Mouse (Mus musculus): ENCODE data around the gene Tial1. TPM values are rescaled to one million over a fixed set of nuclear protein-coding genes. Genes with fewer than 3 reads are reported as not detected.

The Tial1 gene
- polyA plus RNA-seq (2016; fragmentation: Nextera tagmentation; extraction: Ambion mirVana): 28.0 and 29.3 TPM in 2 replicates

DNA sequence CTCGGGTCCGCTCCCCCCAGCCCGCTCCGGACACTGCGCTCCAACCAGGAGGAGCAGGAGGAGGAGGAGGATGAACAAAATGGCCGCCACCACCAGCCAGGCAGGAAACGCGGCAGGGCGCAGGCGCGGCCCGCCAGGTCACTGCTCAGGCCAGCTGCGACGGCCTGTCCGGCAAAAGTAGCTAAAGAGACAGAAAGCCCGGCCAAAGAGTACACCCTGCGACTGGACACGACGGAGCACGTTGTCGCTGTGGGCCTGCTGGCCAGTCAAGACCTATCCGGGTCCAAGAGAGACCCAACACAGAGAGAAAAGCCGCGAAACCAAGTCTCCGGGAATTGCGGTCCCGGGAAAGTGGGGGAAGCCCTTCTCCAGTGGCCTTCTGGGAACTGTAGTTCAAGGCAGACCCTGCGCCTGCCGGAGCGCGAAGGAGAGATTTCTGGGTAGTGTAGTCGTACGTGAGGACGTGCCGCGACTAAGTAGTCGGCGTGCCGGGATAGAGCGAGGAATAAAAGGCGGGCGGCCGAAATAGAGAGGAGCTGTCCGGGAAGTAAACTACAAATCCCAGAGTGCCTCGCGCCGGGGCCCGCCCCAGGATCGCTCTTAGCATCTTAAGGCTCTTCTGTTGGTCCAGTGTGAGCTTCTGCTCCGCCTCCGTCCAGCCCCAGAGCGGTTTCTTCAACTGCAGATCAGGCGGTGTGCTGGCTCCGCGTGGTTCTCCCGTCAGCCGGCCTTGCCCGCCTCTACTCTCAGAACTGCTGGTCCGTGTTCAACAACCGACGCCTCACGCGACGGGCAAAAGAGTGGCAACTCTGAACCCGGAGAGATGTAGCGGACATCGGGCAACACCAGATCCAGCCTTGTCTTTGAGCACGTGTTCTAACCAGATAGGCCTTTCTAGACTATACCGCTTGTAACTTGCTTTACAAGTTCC, at the start of gene Tial1:
TSS of gene Tial1 (minus strand) at position 433 of the 931 bp plus-strand sequence.
- H3K4me1 ChIP-seq: peaks cover 28% of the 10 kb centered on the region
- no peaks in the 10 kb centered on the region for H3K27me3 ChIP-seq (ENCODE audit: low read depth, poor library complexity, severe bottlenecking)
- H3K4me3 ChIP-seq: peak within 1 kb of the TSS; percentile 88
- H3K36me3 ChIP-seq: no peaks in the 10 kb centered on the region
- peak within 1 kb of the TSS; percentile 99 for H3K27ac ChIP-seq (replicated peaks)
- no peaks in the 10 kb centered on the region for H3K9me3 ChIP-seq (replicated peaks)
- under 1% methylated on average over 69 of the region's 69 CpGs for WGBS
- DNase-seq (ENCODE audit: low spot score): peak; percentile 98

DNA sequence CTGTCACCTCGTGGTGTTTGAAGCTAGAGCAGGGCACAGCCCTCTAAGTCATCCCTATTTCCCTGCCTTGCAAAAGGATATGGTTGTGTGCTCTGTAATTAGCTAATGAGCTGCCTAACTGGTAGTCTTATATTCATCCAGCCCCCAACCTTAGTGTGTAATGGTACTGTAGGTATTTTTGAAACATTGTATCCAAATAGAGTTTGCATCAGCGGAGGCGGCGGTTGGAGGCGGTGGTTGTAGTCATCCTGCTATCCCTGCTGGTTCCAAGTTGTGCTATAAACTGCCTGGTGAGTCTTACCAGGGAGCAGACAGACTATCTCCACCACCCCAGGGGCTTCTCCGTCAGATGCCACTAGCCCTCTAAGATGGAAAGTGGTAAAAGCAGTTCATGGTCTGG, 42.6 kb upstream of the Tial1 start:
- 91% methylated on average over 6 of the region's 6 CpGs for WGBS

DNA sequence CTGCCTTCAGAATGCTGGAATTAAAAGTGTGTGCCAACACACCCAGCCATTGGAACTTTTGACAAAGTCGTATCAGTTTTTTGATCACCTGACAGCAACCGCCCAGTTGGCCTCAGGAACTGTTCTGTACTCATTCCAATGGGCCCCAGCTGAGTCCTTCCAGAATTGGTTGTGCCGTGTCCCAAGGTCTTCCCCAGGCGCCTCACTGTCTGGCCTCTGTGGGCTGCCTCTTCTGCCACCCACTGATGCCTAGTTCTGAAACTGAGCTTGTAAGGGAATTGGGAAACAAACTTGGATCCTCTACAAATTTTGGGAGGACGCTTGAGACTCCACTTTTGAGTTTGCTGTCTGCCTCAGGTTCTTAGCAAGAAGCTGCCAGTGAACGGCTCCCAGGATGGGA, 38.3 kb upstream of the Tial1 start:
- H3K9me3 ChIP-seq (replicated peaks): no peaks in the 10 kb centered on the region
- no peaks in the 10 kb centered on the region for H3K4me1 ChIP-seq
- H3K36me3 ChIP-seq: no peaks in the 10 kb centered on the region
- H3K27me3 ChIP-seq (ENCODE audit: low read depth, poor library complexity, severe bottlenecking): no peaks in the 10 kb centered on the region
- WGBS: 86% methylated on average over 6 of the region's 6 CpGs
- DNase-seq (ENCODE audit: low spot score): no peak
- no peak overlapping the region for H3K4me3 ChIP-seq
- H3K27ac ChIP-seq (replicated peaks): no peak overlapping the region

More for the DNA sequence above, 42.6 kb upstream of the Tial1 start:
- Histone ChIP-seq H3K4me3 (no peak overlapping the region), H3K9me3 (replicated peaks) (no peaks in the 10 kb centered on the region), H3K27ac (replicated peaks) (no peak overlapping the region), H3K27me3 (ENCODE audit: low read depth, poor library complexity, severe bottlenecking) (no peaks in the 10 kb centered on the region), H3K36me3 (no peaks in the 10 kb centered on the region), H3K4me1 (peaks cover 2% of the 10 kb centered on the region; the same call in 1 of the 2 replicates)
- no peak for DNase-seq (ENCODE audit: low spot score)

DNA sequence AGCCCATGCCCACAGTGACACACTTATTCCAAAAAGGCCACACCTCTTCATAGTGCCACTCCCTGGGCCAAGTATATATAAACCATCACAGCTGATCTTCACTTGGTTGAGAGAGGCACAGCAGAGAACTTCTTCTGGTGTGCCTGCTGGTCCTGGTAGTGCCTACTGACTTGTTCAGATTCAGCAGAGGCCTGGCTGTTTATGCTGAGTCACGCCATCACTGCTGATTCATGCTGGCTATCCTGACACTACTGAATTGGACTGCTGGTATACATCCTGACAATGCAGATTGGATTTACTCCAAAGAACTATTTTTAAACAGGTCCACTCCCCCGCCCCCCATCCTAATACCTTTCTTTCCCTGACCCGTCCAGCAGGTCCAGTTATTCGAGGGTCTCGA, 33.0 kb upstream of the Tial1 start:
- 86% methylated on average over 5 of the region's 5 CpGs for WGBS
- H3K9me3 ChIP-seq (replicated peaks): no peaks in the 10 kb centered on the region

DNA sequence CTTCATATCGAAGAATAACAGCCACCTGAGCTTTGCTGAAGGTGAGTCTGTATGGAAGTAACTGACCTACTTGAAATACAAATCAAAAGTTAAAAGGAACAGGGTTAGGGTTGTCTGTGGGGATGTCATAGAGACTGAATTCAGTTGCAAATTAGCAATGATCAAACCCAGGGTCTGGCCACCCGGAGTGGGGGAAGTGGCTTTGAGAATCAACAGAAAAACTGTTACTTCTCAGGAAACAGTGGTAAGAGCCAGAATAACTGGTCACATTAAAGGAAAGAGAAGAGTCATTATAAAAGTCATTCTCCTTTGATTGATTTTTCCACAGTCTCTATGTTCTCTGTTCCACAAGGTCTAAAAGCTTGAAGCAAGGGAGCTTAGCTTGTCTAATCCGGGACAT, 27.5 kb upstream of the Tial1 start:
- Histone ChIP-seq H3K4me3 (no peak overlapping the region), H3K9me3 (replicated peaks) (peaks cover 36% of the 10 kb centered on the region), H3K4me1 (no peaks in the 10 kb centered on the region), H3K27me3 (ENCODE audit: low read depth, poor library complexity, severe bottlenecking) (no peaks in the 10 kb centered on the region), H3K36me3 (no peaks in the 10 kb centered on the region), H3K27ac (replicated peaks) (no peak overlapping the region)
- no peak for DNase-seq (ENCODE audit: low spot score)
- WGBS: 95% methylated on average over 3 of the region's 3 CpGs

More for the DNA sequence above, 33.0 kb upstream of the Tial1 start:
- Histone ChIP-seq H3K27me3 (ENCODE audit: low read depth, poor library complexity, severe bottlenecking) (no peaks in the 10 kb centered on the region), H3K4me1 (no peaks in the 10 kb centered on the region), H3K27ac (replicated peaks) (no peak overlapping the region), H3K36me3 (no peaks in the 10 kb centered on the region), H3K4me3 (no peak overlapping the region)
- DNase-seq (ENCODE audit: low spot score): no peak

DNA sequence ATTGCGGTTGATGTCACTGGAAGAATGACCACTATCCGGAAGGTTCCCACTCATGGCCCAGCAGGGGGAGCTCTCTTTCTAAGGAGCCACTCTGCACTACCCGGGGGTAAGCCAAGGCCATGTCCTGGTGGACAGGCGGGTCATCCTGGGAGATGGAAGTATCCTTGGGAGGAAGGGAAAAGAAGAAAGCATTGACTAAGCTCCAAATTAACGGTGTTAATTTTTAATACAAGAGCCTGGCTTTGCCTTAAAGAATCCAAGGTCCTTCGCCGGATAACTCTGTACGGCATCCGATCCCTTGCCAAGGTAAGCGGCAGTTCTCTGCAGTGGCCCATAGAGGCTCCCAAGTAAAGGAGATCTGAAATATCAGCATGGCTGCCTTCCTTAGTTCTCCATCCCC, 12.8 kb upstream of the Tial1 start:
- peak; percentile 72 for DNase-seq (ENCODE audit: low spot score)
- no peaks in the 10 kb centered on the region for H3K4me1 ChIP-seq
- H3K9me3 ChIP-seq (replicated peaks): no peaks in the 10 kb centered on the region; the same call in 1 of the 2 replicates
- no peaks in the 10 kb centered on the region for H3K36me3 ChIP-seq
- WGBS: 34% methylated on average over 10 of the region's 10 CpGs
- H3K27ac ChIP-seq (replicated peaks): no peak overlapping the region
- peak overlapping the region; percentile 30; the same call in 1 of the 2 replicates for H3K4me3 ChIP-seq
- H3K27me3 ChIP-seq (ENCODE audit: low read depth, poor library complexity, severe bottlenecking): no peaks in the 10 kb centered on the region

DNA sequence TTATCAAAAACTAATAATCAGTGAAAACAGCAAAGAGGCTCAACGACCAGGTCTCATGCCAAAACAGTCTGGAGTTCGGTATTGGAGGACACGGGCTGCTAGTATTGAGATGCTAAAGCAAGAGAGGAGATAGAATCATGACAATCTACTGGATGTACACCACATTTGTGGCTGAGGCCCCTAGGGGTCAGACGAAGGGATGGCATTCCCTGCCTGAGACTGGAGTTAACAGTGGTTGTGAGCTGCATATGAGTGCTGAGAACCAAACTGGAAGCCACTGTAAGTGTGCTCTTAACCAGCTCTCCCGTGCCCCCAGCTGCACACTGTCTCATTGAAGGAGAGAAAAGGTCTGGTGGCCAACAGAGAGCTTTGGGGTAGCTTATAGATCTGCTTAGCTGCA, 889 bp upstream of the Tial1 start:
- WGBS: 70% methylated on average over 5 of the region's 5 CpGs
- H3K9me3 ChIP-seq (replicated peaks): no peaks in the 10 kb centered on the region
- H3K4me1 ChIP-seq: peaks cover 28% of the 10 kb centered on the region
- peak overlapping the region; percentile 99 for H3K27ac ChIP-seq (replicated peaks)
- H3K36me3 ChIP-seq: no peaks in the 10 kb centered on the region
- peak overlapping the region; percentile 88 for H3K4me3 ChIP-seq
- peak; percentile 29 for DNase-seq (ENCODE audit: low spot score)
- no peaks in the 10 kb centered on the region for H3K27me3 ChIP-seq (ENCODE audit: low read depth, poor library complexity, severe bottlenecking)

DNA sequence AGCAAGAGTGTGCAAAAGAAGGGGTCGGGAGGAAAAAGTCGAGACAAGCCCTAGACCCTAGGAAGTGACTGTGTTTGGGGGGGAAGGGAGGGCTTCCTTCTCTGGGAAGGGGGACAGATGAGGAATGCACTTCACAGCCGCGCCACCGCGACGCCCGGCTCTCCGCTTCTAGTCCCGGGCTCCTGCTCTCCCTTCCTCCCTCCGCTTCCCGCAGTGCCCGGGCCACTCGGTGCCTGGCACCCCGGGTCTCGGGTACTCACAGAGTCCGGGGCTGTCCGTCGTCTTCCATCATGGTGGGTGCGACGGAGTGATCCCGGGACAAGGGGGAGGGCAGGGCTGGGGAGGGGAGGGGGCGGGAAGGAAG, 670 bp downstream of the Tial1 start:
- DNase-seq (ENCODE audit: low spot score): no peak

DNA sequence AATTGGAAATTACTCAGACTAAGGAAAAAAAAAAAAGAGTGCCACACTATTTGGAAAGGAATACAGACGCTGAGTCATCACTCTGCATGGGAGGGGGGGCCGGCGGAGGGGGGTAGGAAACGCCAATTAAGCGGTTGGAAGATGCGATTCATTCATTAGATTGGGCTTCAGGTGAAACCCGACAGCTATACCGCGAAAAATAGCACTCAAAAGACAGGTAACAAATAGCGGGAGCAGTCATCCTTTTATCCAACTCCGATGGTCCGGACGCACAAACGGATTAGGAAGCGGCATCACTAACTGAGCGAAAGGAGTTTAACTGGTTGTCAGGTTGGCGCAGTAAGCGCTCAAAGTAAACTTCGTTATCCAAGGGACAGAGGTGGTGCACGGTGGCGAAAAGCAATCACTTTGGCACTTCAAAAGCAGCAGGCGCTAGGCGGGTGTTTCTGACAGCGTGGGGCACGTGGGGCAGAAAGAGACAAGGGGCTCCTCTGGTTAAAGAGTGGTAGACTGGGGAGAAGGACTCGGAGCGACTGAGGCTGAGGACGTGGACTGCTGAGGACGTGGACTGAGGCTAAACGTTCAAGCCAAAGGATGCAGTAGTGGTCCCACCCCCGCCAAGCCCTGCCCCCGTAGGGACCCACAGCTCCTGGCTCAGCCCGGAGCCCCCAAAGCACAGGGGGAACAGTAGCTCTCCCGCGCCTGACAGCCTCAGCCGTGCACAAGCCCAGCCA, 1.2 kb downstream of the Tial1 start:
- no peaks in the 10 kb centered on the region for H3K9me3 ChIP-seq (replicated peaks)
- H3K36me3 ChIP-seq: no peaks in the 10 kb centered on the region
- H3K4me1 ChIP-seq: peaks cover 28% of the 10 kb centered on the region
- under 1% methylated on average over 36 of the region's 36 CpGs for WGBS
- H3K27me3 ChIP-seq (ENCODE audit: low read depth, poor library complexity, severe bottlenecking): no peaks in the 10 kb centered on the region
- H3K27ac ChIP-seq (replicated peaks): peak overlapping the region; percentile 99
- H3K4me3 ChIP-seq: peak overlapping the region; percentile 88
- DNase-seq (ENCODE audit: low spot score): peak; percentile 62

More for the DNA sequence above, 670 bp downstream of the Tial1 start:
- Histone ChIP-seq H3K9me3 (replicated peaks) (no peaks in the 10 kb centered on the region), H3K27me3 (ENCODE audit: low read depth, poor library complexity, severe bottlenecking) (no peaks in the 10 kb centered on the region), H3K4me3 (peak overlapping the region; percentile 88), H3K4me1 (peaks cover 28% of the 10 kb centered on the region), H3K36me3 (no peaks in the 10 kb centered on the region), H3K27ac (replicated peaks) (peak overlapping the region; percentile 99)
- WGBS: under 1% methylated on average over 22 of the region's 23 CpGs

DNA sequence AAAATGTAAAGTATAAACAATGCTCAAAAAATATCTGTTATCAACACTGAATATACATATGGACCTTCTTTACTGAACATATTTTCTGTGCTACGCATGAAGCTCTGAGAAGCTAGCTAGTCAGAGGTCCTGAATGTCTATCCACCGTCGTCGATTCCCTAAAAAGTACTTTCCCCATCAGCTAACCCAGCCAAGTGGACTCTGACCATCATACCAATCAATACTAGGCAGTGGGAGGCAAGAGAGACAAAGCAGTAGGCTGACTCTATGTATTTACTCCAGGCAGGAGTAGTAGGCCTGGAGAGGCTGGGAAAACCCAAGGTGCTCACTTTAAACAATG, 1.8 kb downstream of the Tial1 start:
- Histone ChIP-seq H3K36me3 (peaks cover 2% of the 10 kb centered on the region), H3K27ac (replicated peaks) (peak overlapping the region; percentile 99), H3K4me3 (peak overlapping the region; percentile 88), H3K27me3 (ENCODE audit: low read depth, poor library complexity, severe bottlenecking) (no peaks in the 10 kb centered on the region), H3K9me3 (replicated peaks) (no peaks in the 10 kb centered on the region), H3K4me1 (peaks cover 28% of the 10 kb centered on the region)
- 18% methylated on average over 4 of the region's 4 CpGs for WGBS
- no peak for DNase-seq (ENCODE audit: low spot score)

DNA sequence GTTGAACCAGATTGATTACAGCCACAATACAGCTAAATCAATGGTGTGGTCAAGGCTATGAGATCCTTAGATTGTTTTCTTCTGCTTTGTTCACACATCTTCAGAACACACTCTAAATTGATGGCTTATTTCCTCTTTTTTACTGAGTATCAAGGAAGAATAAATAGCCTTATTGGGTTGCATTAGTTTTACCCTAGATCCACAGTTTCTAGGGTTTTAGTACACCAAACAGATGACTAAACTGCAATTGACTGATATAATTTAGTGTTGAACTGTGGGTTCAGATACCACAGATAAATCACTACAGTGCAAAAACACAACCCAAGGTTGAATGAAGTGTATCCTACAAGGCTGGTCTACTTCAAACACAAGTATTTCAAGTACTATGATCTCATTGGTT, 3.5 kb downstream of the Tial1 start:
- no peaks in the 10 kb centered on the region for H3K9me3 ChIP-seq (replicated peaks)
- no peaks in the 10 kb centered on the region for H3K27me3 ChIP-seq (ENCODE audit: low read depth, poor library complexity, severe bottlenecking)
- DNase-seq (ENCODE audit: low spot score): no peak
- H3K36me3 ChIP-seq: peaks cover 20% of the 10 kb centered on the region
- H3K4me3 ChIP-seq: no peak overlapping the region
- H3K4me1 ChIP-seq: peaks cover 28% of the 10 kb centered on the region
- no peak overlapping the region for H3K27ac ChIP-seq (replicated peaks)

DNA sequence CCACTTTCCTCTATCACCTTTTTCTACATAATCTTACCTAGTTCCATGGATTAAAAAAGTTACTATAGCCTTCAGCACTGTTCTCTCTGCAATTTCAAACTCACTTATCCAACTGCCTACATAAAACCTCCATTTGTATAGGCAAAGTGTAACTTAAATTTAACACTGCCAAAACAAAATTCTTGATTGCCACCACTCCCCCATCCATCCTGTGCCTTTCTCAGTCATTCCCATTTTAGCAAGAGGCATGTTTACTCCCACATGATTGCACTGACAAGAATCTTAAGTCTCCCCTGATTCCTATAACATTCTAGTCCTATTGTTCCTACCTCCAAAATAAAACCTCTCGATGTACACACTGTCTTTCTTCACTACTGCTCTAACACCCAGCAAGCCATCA, 8.8 kb downstream of the Tial1 start:
- no peak overlapping the region for H3K27ac ChIP-seq (replicated peaks)
- H3K4me1 ChIP-seq: peaks cover 4% of the 10 kb centered on the region; the same call in 1 of the 2 replicates
- H3K27me3 ChIP-seq (ENCODE audit: low read depth, poor library complexity, severe bottlenecking): no peaks in the 10 kb centered on the region
- no peak overlapping the region for H3K4me3 ChIP-seq
- WGBS: 96% methylated on average over 1 of the region's 1 CpGs
- H3K9me3 ChIP-seq (replicated peaks): no peaks in the 10 kb centered on the region
- peaks cover 70% of the 10 kb centered on the region for H3K36me3 ChIP-seq
- no peak for DNase-seq (ENCODE audit: low spot score)

DNA sequence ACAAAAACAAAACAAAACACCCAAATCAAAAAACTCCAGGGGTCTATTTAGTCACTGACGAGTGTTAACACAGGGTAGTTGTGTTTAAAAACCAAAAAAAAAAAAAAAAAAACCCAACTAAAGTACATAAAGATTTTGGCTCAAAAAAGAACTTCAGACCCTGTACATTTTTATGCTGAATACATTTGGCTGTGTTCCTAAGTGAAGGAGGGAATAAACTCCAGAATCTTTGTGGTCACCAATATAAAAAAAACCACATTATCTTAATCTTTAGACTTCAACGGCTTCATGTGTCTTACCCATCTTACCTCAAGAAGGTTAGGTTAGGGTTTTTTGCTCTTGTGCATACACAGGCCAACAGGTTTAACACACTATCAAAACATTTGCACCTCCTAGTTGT, 20.9 kb downstream of the Tial1 start:
- no peak for DNase-seq (ENCODE audit: low spot score)
- no peaks in the 10 kb centered on the region for H3K4me1 ChIP-seq
- no peak overlapping the region for H3K27ac ChIP-seq (replicated peaks)
- H3K27me3 ChIP-seq (ENCODE audit: low read depth, poor library complexity, severe bottlenecking): no peaks in the 10 kb centered on the region
- 92% methylated on average over 2 of the region's 2 CpGs for WGBS
- H3K9me3 ChIP-seq (replicated peaks): no peaks in the 10 kb centered on the region
- peaks cover 61% of the 10 kb centered on the region for H3K36me3 ChIP-seq
- no peak overlapping the region for H3K4me3 ChIP-seq

All from midbrain, embryonic 10.5 days (tissue).